In genomic region chr1:74507780-74508179, GRCm38 (mm10) we compare ENCODE assay signal across 11 mouse cellular contexts. TPM values are rescaled to one million over a fixed set of nuclear protein-coding genes. Genes with fewer than 3 reads are reported as not detected.
A peak's percentile ranks its signal among the peaks of the same experiment; 100 is the strongest.
DNase-seq lines count a peak whose midpoint lies in the region; ATAC-seq and TF ChIP-seq lines count a peak whose summit lies in the region.
"Had no signal": no experiment of that assay in that cellular context is flagged by ENCODE, and none has a peak within 500 bp of the region (broad histone marks: within the 10 kb centered on the region; RNA-seq: fewer than 3 reads in every experiment).

No protein-coding gene starts in this region.

- ATAC-seq in forebrain, embryonic 15.5 days (replicated peaks), result no peak
- ATAC-seq in liver, embryonic 15.5 days (ENCODE audit: insufficient read depth), result no peak

- peaks cover 15% of the 10 kb centered on the region for H3K36me3 ChIP-seq in heart, embryonic 10.5 days
- H3K36me3 ChIP-seq in forebrain, embryonic 15.5 days, result no peaks in the 10 kb centered on the region
- H3K36me3 ChIP-seq in liver, embryonic 15.5 days (replicated peaks), result peaks cover 24% of the 10 kb centered on the region

- 0 out of 2 replicates have a peak overlapping the region, but pooled peaks have one; percentile 96 for H3K4me3 ChIP-seq in heart, embryonic 10.5 days
- peak overlapping the region; percentile 56; the same call in 1 of the 2 replicates for H3K4me3 ChIP-seq in forebrain, embryonic 15.5 days
- peak overlapping the region; percentile 92 for H3K4me3 ChIP-seq in liver, embryonic 15.5 days (replicated peaks)
- H3K4me3 ChIP-seq in layer of hippocampus, adult 2 months, result no peak overlapping the region

- peak overlapping the region; percentile 71 for H3K4me2 ChIP-seq in forebrain, embryonic 15.5 days (replicated peaks)
- H3K4me2 ChIP-seq in liver, embryonic 15.5 days, result peak overlapping the region; percentile 89

- DNase-seq in heart, embryonic 10.5 days (ENCODE audit: low spot score), result no peak
- DNase-seq in heart, postnatal 4 days, result no peak
- DNase-seq in A20 (ENCODE audit: low read depth, low spot score), result peak; percentile 21
- DNase-seq in frontal cortex, postnatal 25 days (ENCODE audit: low spot score in 2 of 2), result no peak
- no peak for DNase-seq in cerebellum, adult 18-20 months
- no peak for DNase-seq in layer of hippocampus, adult 2 months (ENCODE audit: low spot score in 2 of 2)
- DNase-seq: gastrocnemius, postnatal 10 days; lung, adult 18-20 months had no signal

- peaks cover 22% of the 10 kb centered on the region for H3K4me1 ChIP-seq in heart, embryonic 10.5 days
- H3K4me1 ChIP-seq in forebrain, embryonic 15.5 days, result peaks cover 43% of the 10 kb centered on the region
- H3K4me1 ChIP-seq in liver, embryonic 15.5 days (replicated peaks), result peaks cover 55% of the 10 kb centered on the region

- no peak overlapping the region; the same call in 1 of the 2 replicates for H3K27ac ChIP-seq in heart, embryonic 10.5 days
- H3K27ac ChIP-seq in forebrain, embryonic 15.5 days (replicated peaks), result no peak overlapping the region
- peak overlapping the region; percentile 91; the same call in 1 of the 2 replicates for H3K27ac ChIP-seq in liver, embryonic 15.5 days (replicated peaks)
- no peak overlapping the region for H3K27ac ChIP-seq in layer of hippocampus, adult 2 months

- H3K27me3 ChIP-seq in heart, embryonic 10.5 days (ENCODE audit: insufficient read depth, poor library complexity, severe bottlenecking), result no peaks in the 10 kb centered on the region
- no peaks in the 10 kb centered on the region for H3K27me3 ChIP-seq in forebrain, embryonic 15.5 days
- H3K27me3 ChIP-seq in liver, embryonic 15.5 days, result no peaks in the 10 kb centered on the region

- H3K9me3 ChIP-seq in heart, embryonic 10.5 days, result no peaks in the 10 kb centered on the region
- H3K9me3 ChIP-seq in forebrain, embryonic 15.5 days, result no peaks in the 10 kb centered on the region
- H3K9me3 ChIP-seq in liver, embryonic 15.5 days (replicated peaks), result no peaks in the 10 kb centered on the region

- no peak for TF ChIP-seq CTCF in layer of hippocampus, adult 2 months (conservative IDR thresholded peaks at IDR 0.05)

- H3K9ac ChIP-seq in forebrain, embryonic 15.5 days (replicated peaks), result no peak overlapping the region
- H3K9ac ChIP-seq in liver, embryonic 15.5 days, result peak overlapping the region; percentile 95

- WGBS in heart, embryonic 10.5 days, result 88% methylated on average over 2 of the region's 2 CpGs
- 98% methylated on average over 2 of the region's 2 CpGs for WGBS in forebrain, embryonic 15.5 days
- 84% methylated on average over 2 of the region's 2 CpGs for WGBS in liver, embryonic 15.5 days (ENCODE audit: insufficient replicate concordance)

RNA-seq across cellular contexts. Expression of gene Cnot9, which starts 1.9 kb away (rescaled TPM):
- polyA plus RNA-seq in heart, embryonic 10.5 days (2016; fragmentation: Nextera tagmentation; extraction: Ambion mirVana), result 46.7 and 67.1 TPM in 2 replicates
- total RNA-seq in heart, postnatal 4 days (2021), result 10 to 100 TPM; 27.1 to 31.3 TPM
- polyA plus RNA-seq in forebrain, embryonic 15.5 days (2015; fragmentation: Nextera tagmentation; extraction: Ambion mirVana), result 53.8 and 56.2 TPM in 2 replicates
- 30.3 and 31.4 TPM in 2 replicates for polyA plus RNA-seq in liver, embryonic 15.5 days (2015; fragmentation: Nextera tagmentation; extraction: Ambion mirVana)
- total RNA-seq in layer of hippocampus, adult 2 months (2021), result 10 to 100 TPM; 21.9 to 24.0 TPM

RNA-seq across cellular contexts. Expression of gene Plcd4, which starts 34.9 kb away (rescaled TPM):
- 0.42 and 0.48 TPM in 2 replicates for polyA plus RNA-seq in heart, embryonic 10.5 days (2016; fragmentation: Nextera tagmentation; extraction: Ambion mirVana)
- total RNA-seq in heart, postnatal 4 days (2021), result under 1 TPM in 1 of 2 experiments, not detected in 1; 0.18 TPM
- polyA plus RNA-seq in forebrain, embryonic 15.5 days (2015; fragmentation: Nextera tagmentation; extraction: Ambion mirVana), result 3.4 and 5.3 TPM in 2 replicates
- polyA plus RNA-seq in liver, embryonic 15.5 days (2015; fragmentation: Nextera tagmentation; extraction: Ambion mirVana), result 0.17 and 0.26 TPM in 2 replicates
- total RNA-seq in layer of hippocampus, adult 2 months (2021), result 10 to 100 TPM; 18.4 to 20.4 TPM
- polyA plus RNA-seq: spleen, adult 2 months had no signal

RNA-seq across cellular contexts. Expression of gene Usp37, which starts 36.3 kb away (rescaled TPM):
- 26.8 and 28.3 TPM in 2 replicates for polyA plus RNA-seq in heart, embryonic 10.5 days (2016; fragmentation: Nextera tagmentation; extraction: Ambion mirVana)
- total RNA-seq in heart, postnatal 4 days (2021), result 10 to 100 TPM; 22.2 to 26.0 TPM
- polyA plus RNA-seq in forebrain, embryonic 15.5 days (2015; fragmentation: Nextera tagmentation; extraction: Ambion mirVana), result 32.2 and 33.0 TPM in 2 replicates
- 11.7 and 12.0 TPM in 2 replicates for polyA plus RNA-seq in liver, embryonic 15.5 days (2015; fragmentation: Nextera tagmentation; extraction: Ambion mirVana)
- total RNA-seq in layer of hippocampus, adult 2 months (2021), result 10 to 100 TPM; 22.9 to 23.4 TPM
